Mouse (Mus musculus): Measurements from ENCODE around the gene Gng10. TPM values are rescaled to one million over a fixed set of nuclear protein-coding genes. Genes with fewer than 3 reads are reported as not detected.

Gng10 gene
- polyA plus RNA-seq, 1 experiment = 0.59 TPM

GRCm38 (mm10) chr4:59009186-59009585 is 25.7 kb upstream of the Gng10 start:
- Histone ChIP-seq H3K27me3 (ENCODE audit: control insufficient read depth) (no peaks in the 10 kb centered on the region), H3K4me3 (replicated peaks) (no peak overlapping the region), H3K36me3 (ENCODE audit: control insufficient read depth) (peaks cover 8% of the 10 kb centered on the region), H3K4me1 (ENCODE audit: control insufficient read depth) (peaks cover 59% of the 10 kb centered on the region), H3K9me3 (ENCODE audit: control insufficient read depth, low read length) (no peaks in the 10 kb centered on the region)
- TF ChIP-seq TAL1 (IDR thresholded peaks at IDR 0.05; ENCODE audit: low read length) = no peak
- no peak for TF ChIP-seq GATA1 (IDR thresholded peaks at IDR 0.05; ENCODE audit: low read length)

GRCm38 (mm10) chr4:59009696-59010095 is 25.2 kb upstream of the Gng10 start:
- H3K4me1 ChIP-seq (ENCODE audit: control insufficient read depth) = peaks cover 54% of the 10 kb centered on the region
- TF ChIP-seq GATA1 (IDR thresholded peaks at IDR 0.05; ENCODE audit: low read length) = no peak
- TF ChIP-seq TAL1 (IDR thresholded peaks at IDR 0.05; ENCODE audit: low read length) = no peak
- H3K9me3 ChIP-seq (ENCODE audit: control insufficient read depth, low read length) = no peaks in the 10 kb centered on the region
- H3K4me3 ChIP-seq (replicated peaks) = no peak overlapping the region
- no peaks in the 10 kb centered on the region for H3K27me3 ChIP-seq (ENCODE audit: control insufficient read depth)
- peaks cover 8% of the 10 kb centered on the region for H3K36me3 ChIP-seq (ENCODE audit: control insufficient read depth)

- peaks cover 16% of the 10 kb centered on the region for H3K36me3 ChIP-seq (ENCODE audit: control insufficient read depth)
Measured at GRCm38 (mm10) chr4:59011446-59011845, 23.4 kb upstream of the Gng10 start.

GRCm38 (mm10) chr4:59015181-59015580 is 19.7 kb upstream of the Gng10 start:
- Histone ChIP-seq H3K4me3 (replicated peaks) (no peak overlapping the region), H3K27me3 (ENCODE audit: control insufficient read depth) (no peaks in the 10 kb centered on the region), H3K9me3 (ENCODE audit: control insufficient read depth, low read length) (no peaks in the 10 kb centered on the region), H3K36me3 (ENCODE audit: control insufficient read depth) (peaks cover 42% of the 10 kb centered on the region), H3K4me1 (ENCODE audit: control insufficient read depth) (peaks cover 25% of the 10 kb centered on the region)
- TF ChIP-seq GATA1 (IDR thresholded peaks at IDR 0.05; ENCODE audit: low read length) (no peak), TAL1 (IDR thresholded peaks at IDR 0.05; ENCODE audit: low read length) (no peak)

More at GRCm38 (mm10) chr4:59011446-59011845, 23.4 kb upstream of the Gng10 start:
- H3K4me1 ChIP-seq (ENCODE audit: control insufficient read depth) = peaks cover 44% of the 10 kb centered on the region
- H3K9me3 ChIP-seq (ENCODE audit: control insufficient read depth, low read length) = no peaks in the 10 kb centered on the region
- TF ChIP-seq TAL1 (IDR thresholded peaks at IDR 0.05; ENCODE audit: low read length) = no peak
- 0 out of 2 replicates have a peak, but pooled peaks have one; percentile 19 for TF ChIP-seq GATA1 (IDR thresholded peaks at IDR 0.05; ENCODE audit: low read length)
- no peaks in the 10 kb centered on the region for H3K27me3 ChIP-seq (ENCODE audit: control insufficient read depth)
- H3K4me3 ChIP-seq (replicated peaks) = no peak overlapping the region

- no peak for TF ChIP-seq GATA1 (IDR thresholded peaks at IDR 0.05; ENCODE audit: low read length)
- no peak for TF ChIP-seq TAL1 (IDR thresholded peaks at IDR 0.05; ENCODE audit: low read length)
- no peaks in the 10 kb centered on the region for H3K9me3 ChIP-seq (ENCODE audit: control insufficient read depth, low read length)
- H3K27me3 ChIP-seq (ENCODE audit: control insufficient read depth) = no peaks in the 10 kb centered on the region
- peaks cover 13% of the 10 kb centered on the region for H3K4me1 ChIP-seq (ENCODE audit: control insufficient read depth)
- no peak overlapping the region for H3K4me3 ChIP-seq (replicated peaks)
- peaks cover 52% of the 10 kb centered on the region for H3K36me3 ChIP-seq (ENCODE audit: control insufficient read depth)
Measured at GRCm38 (mm10) chr4:59016922-59017321, 18.0 kb upstream of the Gng10 start.

- no peak for TF ChIP-seq GATA1 (IDR thresholded peaks at IDR 0.05; ENCODE audit: low read length)
- no peak for TF ChIP-seq TAL1 (IDR thresholded peaks at IDR 0.05; ENCODE audit: low read length)
- Histone ChIP-seq H3K27me3 (ENCODE audit: control insufficient read depth) (no peaks in the 10 kb centered on the region), H3K4me3 (replicated peaks) (peak overlapping the region; percentile 82), H3K9me3 (ENCODE audit: control insufficient read depth, low read length) (no peaks in the 10 kb centered on the region), H3K4me1 (ENCODE audit: control insufficient read depth) (peaks cover 27% of the 10 kb centered on the region), H3K36me3 (ENCODE audit: control insufficient read depth) (peaks cover 2% of the 10 kb centered on the region)
Measured at GRCm38 (mm10) chr4:59034325-59034917, 467 bp upstream of the Gng10 start.

GRCm38 (mm10) chr4:59035786-59036350 is 980 bp downstream of the Gng10 start:
- TF ChIP-seq GATA1 (IDR thresholded peaks at IDR 0.05; ENCODE audit: low read length) (no peak), TAL1 (IDR thresholded peaks at IDR 0.05; ENCODE audit: low read length) (no peak)
- Histone ChIP-seq H3K9me3 (ENCODE audit: control insufficient read depth, low read length) (no peaks in the 10 kb centered on the region), H3K4me1 (ENCODE audit: control insufficient read depth) (peaks cover 27% of the 10 kb centered on the region), H3K36me3 (ENCODE audit: control insufficient read depth) (peaks cover 5% of the 10 kb centered on the region), H3K27me3 (ENCODE audit: control insufficient read depth) (no peaks in the 10 kb centered on the region), H3K4me3 (replicated peaks) (peak overlapping the region; percentile 82)

- Histone ChIP-seq H3K4me3 (replicated peaks) (peak overlapping the region; percentile 49), H3K9me3 (ENCODE audit: control insufficient read depth, low read length) (no peaks in the 10 kb centered on the region), H3K4me1 (ENCODE audit: control insufficient read depth) (peaks cover 27% of the 10 kb centered on the region), H3K36me3 (ENCODE audit: control insufficient read depth) (peaks cover 5% of the 10 kb centered on the region), H3K27me3 (ENCODE audit: control insufficient read depth) (no peaks in the 10 kb centered on the region)
- TF ChIP-seq TAL1 (IDR thresholded peaks at IDR 0.05; ENCODE audit: low read length) (no peak), GATA1 (IDR thresholded peaks at IDR 0.05; ENCODE audit: low read length) (no peak)
Measured at GRCm38 (mm10) chr4:59036490-59037127, 1.7 kb downstream of the Gng10 start.

GRCm38 (mm10) chr4:59037525-59037924 is 2.6 kb downstream of the Gng10 start:
- H3K36me3 ChIP-seq (ENCODE audit: control insufficient read depth) = peaks cover 5% of the 10 kb centered on the region
- no peaks in the 10 kb centered on the region for H3K9me3 ChIP-seq (ENCODE audit: control insufficient read depth, low read length)
- H3K4me3 ChIP-seq (replicated peaks) = no peak overlapping the region
- peaks cover 27% of the 10 kb centered on the region for H3K4me1 ChIP-seq (ENCODE audit: control insufficient read depth)
- H3K27me3 ChIP-seq (ENCODE audit: control insufficient read depth) = no peaks in the 10 kb centered on the region
- TF ChIP-seq GATA1 (IDR thresholded peaks at IDR 0.05; ENCODE audit: low read length) = no peak
- TF ChIP-seq TAL1 (IDR thresholded peaks at IDR 0.05; ENCODE audit: low read length) = no peak

All from erythroblast, embryonic 14.5 days (primary cell).